Mouse (Mus musculus): Measurements from ENCODE around the gene LTO1. TPM values are rescaled to one million over a fixed set of nuclear protein-coding genes. Genes with fewer than 3 reads are reported as not detected.
"Not testable (repeated sequence)": the region's sequence is repeated elsewhere in the genome, so short reads cannot be mapped to it uniquely, and the experiment has no call there.

LTO1 gene
- 13.3 and 20.9 TPM in 2 replicates for total RNA-seq (2014; fragmentation: Nextera tagmentation)
- 16.6 and 20.8 TPM in 2 replicates for total RNA-seq (2017)

DNA sequence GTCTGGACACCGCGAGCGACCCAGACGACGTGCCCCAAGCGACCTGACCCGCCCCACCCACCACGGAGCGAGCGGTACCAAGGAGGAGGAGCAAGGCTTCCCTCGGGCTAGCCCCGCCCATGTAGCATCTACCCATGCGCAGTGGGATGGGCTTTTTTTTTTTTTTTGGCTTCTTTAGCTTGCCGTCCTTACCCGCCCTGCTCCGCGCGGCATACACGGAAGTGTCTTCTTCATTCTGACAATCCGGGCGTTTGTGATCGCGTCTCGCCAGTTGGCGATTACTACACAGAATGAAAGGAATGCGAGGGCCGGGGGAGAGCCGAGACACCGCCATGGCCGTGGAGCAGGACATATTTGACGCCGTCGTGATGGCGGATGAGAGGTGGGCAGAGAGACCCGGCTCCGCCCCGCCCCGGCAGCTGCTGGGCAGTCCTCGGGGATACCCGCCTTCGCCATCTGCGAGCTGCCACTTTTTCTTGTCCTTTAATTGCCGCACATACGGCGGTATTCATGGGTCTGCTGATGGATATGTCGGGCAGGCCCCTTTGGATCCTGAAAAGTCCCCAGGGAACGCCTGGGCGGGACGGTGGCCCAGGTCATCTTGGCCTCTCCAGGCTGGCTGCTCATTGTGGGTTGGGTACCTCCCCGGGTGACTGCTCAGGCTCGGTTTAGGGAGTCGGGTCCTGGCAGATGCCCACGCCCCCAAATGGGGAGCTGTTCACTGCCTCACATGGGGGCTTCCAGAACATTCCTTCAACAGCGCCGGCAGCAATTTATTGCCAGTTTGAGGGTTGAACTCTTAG lies at the start of gene LTO1:
LTO1 (plus strand) TSS at position 153 of the 803 bp plus-strand sequence.
- peak; percentile 92 for ATAC-seq (replicated peaks; ENCODE audit: poor library complexity, severe bottlenecking)

GRCm38 (mm10) chr7:144867161-144867560 lies 47.7 kb upstream of the LTO1 start:
- no peak for ATAC-seq (replicated peaks; ENCODE audit: poor library complexity, severe bottlenecking)

DNA sequence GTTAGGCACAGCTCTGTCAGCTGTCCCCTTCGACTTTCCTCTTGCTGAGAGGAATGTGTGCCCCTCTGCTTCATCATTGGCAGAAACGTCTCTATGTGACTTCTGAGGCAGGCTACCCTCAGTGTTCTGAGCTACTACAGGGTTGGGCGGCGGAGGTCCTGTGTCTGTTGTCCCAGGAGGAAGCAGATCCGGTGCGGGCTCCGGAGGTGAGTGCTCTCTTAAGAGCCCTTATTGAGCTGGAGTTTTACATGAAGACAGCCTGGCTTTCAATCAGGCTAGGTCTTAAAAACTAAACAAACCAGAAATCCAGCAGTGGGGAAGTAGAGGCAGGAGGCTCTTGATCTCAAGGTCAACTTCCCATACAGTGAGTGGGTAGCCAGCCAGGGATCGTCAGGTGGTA lies 47.3 kb upstream of the LTO1 start:
- ATAC-seq (replicated peaks; ENCODE audit: poor library complexity, severe bottlenecking) = no peak

DNA sequence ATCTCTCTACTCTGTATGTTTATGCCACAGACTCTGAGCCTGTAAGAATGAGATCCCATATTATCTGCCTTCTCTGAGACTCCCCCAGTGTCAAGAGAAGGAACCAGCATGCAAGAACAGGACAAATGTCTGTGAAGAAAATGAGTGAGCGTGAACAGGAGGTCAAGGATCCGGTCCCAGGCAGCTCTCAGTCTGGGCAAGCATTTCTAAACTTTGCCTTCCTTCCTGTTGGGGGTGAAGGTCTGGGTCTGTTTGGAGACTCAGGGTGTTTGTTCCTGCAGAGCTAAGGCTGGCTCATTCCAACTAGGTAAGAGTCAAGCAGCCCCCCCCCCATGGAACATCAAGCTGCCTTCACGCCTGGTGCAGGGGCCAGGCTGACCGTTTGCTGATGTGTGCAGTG lies 42.5 kb upstream of the LTO1 start:
- no peak for ATAC-seq (replicated peaks; ENCODE audit: poor library complexity, severe bottlenecking)

GRCm38 (mm10) chr7:144873160-144873559 lies 41.7 kb upstream of the LTO1 start:
- ATAC-seq (replicated peaks; ENCODE audit: poor library complexity, severe bottlenecking) = no peak

DNA sequence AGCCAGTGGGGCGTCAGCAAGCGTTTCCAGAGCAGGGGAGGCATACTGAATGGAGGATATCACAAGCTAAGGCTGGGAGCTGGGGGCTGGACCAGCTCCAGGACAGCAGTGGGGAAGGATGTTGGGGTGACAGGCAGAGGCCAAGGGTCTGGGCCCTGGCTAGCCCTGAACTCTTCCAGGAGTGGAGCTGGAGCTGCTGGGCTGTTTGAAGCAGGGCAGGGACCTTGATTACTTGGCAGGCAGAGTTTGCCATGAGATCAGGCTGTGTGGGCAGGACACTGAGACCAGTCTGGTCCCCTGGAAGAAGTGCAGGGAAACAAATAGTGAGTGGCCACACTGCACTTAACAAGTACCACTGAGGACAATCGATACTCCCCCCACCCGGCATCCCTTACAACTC lies 40.7 kb upstream of the LTO1 start:
- ATAC-seq (replicated peaks; ENCODE audit: poor library complexity, severe bottlenecking) = no peak

- no peak for ATAC-seq (replicated peaks; ENCODE audit: poor library complexity, severe bottlenecking)
These were observed 36.5 kb upstream of the LTO1 start for GRCm38 (mm10) chr7:144878401-144878800.

GRCm38 (mm10) chr7:144883106-144883505 lies 31.8 kb upstream of the LTO1 start:
- no peak for ATAC-seq (replicated peaks; ENCODE audit: poor library complexity, severe bottlenecking)

GRCm38 (mm10) chr7:144887672-144888071 lies 27.2 kb upstream of the LTO1 start:
- ATAC-seq (replicated peaks; ENCODE audit: poor library complexity, severe bottlenecking) = no peak; the same call in 1 of the 2 replicates

- no peak for ATAC-seq (replicated peaks; ENCODE audit: poor library complexity, severe bottlenecking)
These were observed 26.2 kb upstream of the LTO1 start for GRCm38 (mm10) chr7:144888564-144889299.

- not testable (repeated sequence) for ATAC-seq (replicated peaks; ENCODE audit: poor library complexity, severe bottlenecking)
These were observed 24.2 kb upstream of the LTO1 start for GRCm38 (mm10) chr7:144890661-144891060.

DNA sequence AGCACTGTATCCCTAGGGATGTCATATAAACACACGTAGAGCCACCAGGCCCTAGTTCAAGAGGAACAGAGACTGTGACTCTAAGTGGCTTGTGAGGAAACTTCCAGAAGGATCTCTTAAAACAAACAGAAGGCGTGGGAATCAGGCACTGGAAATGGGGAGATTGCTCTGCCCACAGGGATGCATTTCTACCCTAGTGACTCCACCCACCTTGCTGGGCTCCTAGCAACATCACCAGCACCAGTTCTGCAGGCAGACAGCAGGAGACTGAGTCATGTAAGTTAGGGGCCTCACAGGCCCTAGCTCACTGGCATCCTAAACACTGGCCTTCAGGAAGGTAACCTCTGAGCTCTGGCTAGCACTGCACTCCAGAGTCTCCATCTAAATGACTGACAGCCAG lies 23.0 kb upstream of the LTO1 start:
- ATAC-seq (replicated peaks; ENCODE audit: poor library complexity, severe bottlenecking) = no peak

- ATAC-seq (replicated peaks; ENCODE audit: poor library complexity, severe bottlenecking) = no peak
These were observed 22.6 kb upstream of the LTO1 start for GRCm38 (mm10) chr7:144892322-144892721.

GRCm38 (mm10) chr7:144894191-144894590 lies 20.7 kb upstream of the LTO1 start:
- no peak for ATAC-seq (replicated peaks; ENCODE audit: poor library complexity, severe bottlenecking)

DNA sequence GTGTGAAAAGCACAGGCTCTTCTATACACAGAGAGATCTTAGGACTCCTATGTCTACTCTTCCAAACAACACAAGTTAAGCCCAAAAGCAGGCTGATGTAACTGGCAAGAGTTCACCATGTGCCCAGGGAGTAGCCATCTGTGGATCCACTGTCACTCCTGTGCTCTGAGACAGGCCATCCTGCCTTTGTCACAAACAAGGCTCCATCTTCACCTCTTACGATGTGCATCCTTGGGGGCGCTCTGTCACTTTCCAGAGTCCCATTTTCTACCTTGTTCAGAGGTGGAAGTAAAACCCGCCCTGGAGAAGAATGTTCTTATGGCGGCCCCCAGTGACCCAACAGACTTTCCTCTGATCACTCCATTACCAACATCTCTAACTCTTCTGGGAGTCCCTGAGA lies 20.2 kb upstream of the LTO1 start:
- no peak for ATAC-seq (replicated peaks; ENCODE audit: poor library complexity, severe bottlenecking)

- peak; percentile 73 for ATAC-seq (replicated peaks; ENCODE audit: poor library complexity, severe bottlenecking)
These were observed 19.4 kb upstream of the LTO1 start for GRCm38 (mm10) chr7:144895305-144896111.

- peak; percentile 47 for ATAC-seq (replicated peaks; ENCODE audit: poor library complexity, severe bottlenecking)
These were observed 18.3 kb upstream of the LTO1 start, which contains the start of gene Fgf15 for GRCm38 (mm10) chr7:144896294-144897218. TSS of gene Fgf15 (plus strand) at chr7:144896531.

- no peak for ATAC-seq (replicated peaks; ENCODE audit: poor library complexity, severe bottlenecking)
These were observed 16.4 kb upstream of the LTO1 start for GRCm38 (mm10) chr7:144898506-144898905.

DNA sequence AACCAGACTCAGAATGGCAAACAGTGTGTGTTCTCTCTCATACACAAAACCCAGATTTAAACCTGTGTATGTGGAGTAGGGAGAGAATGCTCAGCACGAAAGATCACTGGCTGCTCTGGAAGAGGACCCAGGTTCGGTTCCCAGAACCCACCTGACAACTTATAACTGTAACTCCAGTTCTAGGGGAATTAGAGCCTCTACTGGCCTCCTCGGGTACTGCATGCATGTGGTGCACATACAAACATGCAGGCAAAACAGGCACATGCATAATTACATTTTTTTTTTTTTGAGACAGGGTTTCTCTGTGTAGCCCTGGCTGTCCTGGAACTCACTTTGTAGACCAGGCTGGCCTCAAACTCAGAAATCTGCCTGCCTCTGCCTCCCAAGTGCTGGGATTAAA lies 9.4 kb upstream of the LTO1 start:
- ATAC-seq (replicated peaks; ENCODE audit: poor library complexity, severe bottlenecking) = not testable (repeated sequence)

Measured in granulocyte monocyte progenitor cell, adult 5-6 weeks (primary cell).